Mouse (Mus musculus): ENCODE data around the gene Ifit2. TPM values are rescaled to one million over a fixed set of nuclear protein-coding genes. Genes with fewer than 3 reads are reported as not detected.
"Not testable (repeated sequence)": the region's sequence is repeated elsewhere in the genome, so short reads cannot be mapped to it uniquely, and the experiment has no call there.

The Ifit2 gene
- polyA plus RNA-seq, 1 experiment from 2014 or later = 7.7 TPM

DNA sequence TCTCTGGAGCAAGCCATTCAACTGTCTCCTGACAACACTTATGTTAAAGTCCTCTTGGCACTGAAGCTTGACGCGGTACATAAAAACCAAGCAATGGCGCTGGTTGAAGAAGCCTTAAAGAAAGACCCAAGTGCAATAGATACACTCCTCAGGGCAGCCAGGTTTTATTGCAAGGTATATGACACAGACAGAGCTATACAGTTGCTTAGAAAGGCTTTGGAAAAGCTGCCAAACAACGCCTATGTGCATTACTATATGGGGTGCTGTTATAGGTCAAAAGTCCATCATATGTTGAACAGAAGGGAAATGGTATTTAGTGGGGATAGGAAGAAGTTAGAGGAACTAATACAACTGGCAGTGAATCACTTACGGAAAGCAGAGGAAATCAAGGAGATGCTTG is 23.2 kb downstream of the Ifit2 start:
- 92% methylated on average over 5 of the region's 5 CpGs for WGBS
- no peak overlapping the region for H3K9ac ChIP-seq
- H3K27ac ChIP-seq = no peak overlapping the region
- no peak overlapping the region for H3K4me2 ChIP-seq
- peaks cover 10% of the 10 kb centered on the region for H3K4me1 ChIP-seq (replicated peaks)
- H3K36me3 ChIP-seq = no peaks in the 10 kb centered on the region
- no peaks in the 10 kb centered on the region for H3K9me3 ChIP-seq (replicated peaks)
- no peak for ATAC-seq (replicated peaks; ENCODE audit: insufficient number of reproducible peaks, insufficient read depth, low FRiP score, low read depth)
- no peak overlapping the region for H3K4me3 ChIP-seq
- no peaks in the 10 kb centered on the region for H3K27me3 ChIP-seq

DNA sequence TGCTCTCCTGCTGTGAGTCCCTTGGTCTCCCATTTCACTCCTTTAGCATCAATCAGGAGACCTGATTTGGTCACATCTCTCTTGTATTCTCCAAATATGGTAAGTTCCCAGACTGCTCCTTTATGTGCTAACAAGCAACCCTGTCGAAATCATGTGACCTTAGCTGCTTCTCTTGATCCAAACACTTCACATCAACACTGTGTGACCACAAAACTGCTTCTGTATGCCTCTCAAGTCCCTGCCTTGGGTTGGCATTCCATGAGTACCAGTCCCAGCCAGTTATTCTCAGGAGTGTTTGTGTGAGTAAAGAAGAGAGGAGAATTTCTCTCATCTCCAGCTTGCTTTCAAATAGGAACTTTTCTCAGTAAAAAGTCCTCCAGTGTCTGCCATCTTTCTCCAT is 26.6 kb downstream of the Ifit2 start:
- WGBS = 55% methylated on average over 1 of the region's 1 CpGs
- Histone ChIP-seq H3K27ac (no peak overlapping the region), H3K27me3 (no peaks in the 10 kb centered on the region), H3K9me3 (replicated peaks) (no peaks in the 10 kb centered on the region), H3K4me2 (no peak overlapping the region), H3K4me3 (no peak overlapping the region), H3K9ac (no peak overlapping the region), H3K36me3 (no peaks in the 10 kb centered on the region), H3K4me1 (replicated peaks) (no peaks in the 10 kb centered on the region)
- ATAC-seq (replicated peaks; ENCODE audit: insufficient number of reproducible peaks, insufficient read depth, low FRiP score, low read depth) = no peak

DNA sequence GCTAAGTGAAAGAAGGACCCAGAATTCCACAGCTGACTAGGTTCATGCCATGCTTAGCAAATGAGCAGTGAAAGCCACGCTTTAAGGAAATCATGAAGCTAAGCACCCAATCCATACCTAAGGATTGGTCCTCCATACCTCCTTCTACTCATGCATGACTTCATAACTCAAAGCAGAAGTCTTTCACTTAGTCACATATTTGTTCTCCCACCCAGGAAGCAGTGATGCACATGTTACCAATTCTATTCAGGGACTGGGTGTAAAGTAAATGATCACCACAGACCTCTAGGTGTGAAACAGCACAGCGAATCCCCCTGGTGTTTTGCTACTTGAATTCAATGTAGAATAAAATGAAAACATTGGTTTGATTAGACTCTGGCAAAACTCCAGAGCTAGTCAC is 32.2 kb downstream of the Ifit2 start:
- WGBS = 81% methylated on average over 2 of the region's 2 CpGs
- H3K4me3 ChIP-seq; H3K4me2 ChIP-seq; H3K9ac ChIP-seq; H3K27ac ChIP-seq; H3K36me3 ChIP-seq; H3K9me3 ChIP-seq (replicated peaks); H3K27me3 ChIP-seq; H3K4me1 ChIP-seq (replicated peaks); ATAC-seq (replicated peaks; ENCODE audit: insufficient number of reproducible peaks, insufficient read depth, low FRiP score, low read depth): not testable (repeated sequence)

DNA sequence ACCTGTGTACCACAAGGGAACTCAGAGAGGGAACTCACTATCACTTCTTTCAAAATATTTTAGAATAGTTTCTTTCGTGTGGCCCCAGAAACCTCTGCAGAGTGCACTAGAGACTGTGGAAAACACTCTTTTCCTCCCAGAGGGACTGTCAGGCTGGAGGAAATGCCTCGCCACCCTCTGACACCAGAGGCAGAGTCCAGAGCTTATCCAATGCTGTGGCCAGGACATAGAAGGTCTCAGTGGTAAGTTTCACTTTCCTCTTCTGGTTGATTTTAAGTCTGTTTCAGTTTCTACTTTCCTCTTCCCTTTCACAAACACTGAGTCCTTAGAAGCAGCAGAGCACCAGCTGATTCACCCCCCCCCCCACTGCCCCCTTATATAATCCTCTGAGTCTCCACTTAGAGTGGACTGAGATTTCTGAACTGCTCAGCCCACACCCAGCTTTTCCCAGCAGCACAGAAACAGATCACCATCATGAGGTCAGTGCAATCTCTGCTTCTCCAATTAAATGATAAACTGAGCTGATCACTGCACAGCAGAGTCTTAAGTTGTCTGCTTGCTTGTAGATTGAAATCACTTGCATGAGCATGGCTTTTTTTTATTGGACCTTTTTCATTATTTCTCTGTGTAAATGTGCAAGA is 32.8 kb downstream of the Ifit2 start, which contains the start of gene Ifit3:
Gene Ifit3, plus strand, starts transcription at position 406 of the 641 bp plus-strand sequence.
- WGBS = 35% methylated on average over 2 of the region's 2 CpGs

DNA sequence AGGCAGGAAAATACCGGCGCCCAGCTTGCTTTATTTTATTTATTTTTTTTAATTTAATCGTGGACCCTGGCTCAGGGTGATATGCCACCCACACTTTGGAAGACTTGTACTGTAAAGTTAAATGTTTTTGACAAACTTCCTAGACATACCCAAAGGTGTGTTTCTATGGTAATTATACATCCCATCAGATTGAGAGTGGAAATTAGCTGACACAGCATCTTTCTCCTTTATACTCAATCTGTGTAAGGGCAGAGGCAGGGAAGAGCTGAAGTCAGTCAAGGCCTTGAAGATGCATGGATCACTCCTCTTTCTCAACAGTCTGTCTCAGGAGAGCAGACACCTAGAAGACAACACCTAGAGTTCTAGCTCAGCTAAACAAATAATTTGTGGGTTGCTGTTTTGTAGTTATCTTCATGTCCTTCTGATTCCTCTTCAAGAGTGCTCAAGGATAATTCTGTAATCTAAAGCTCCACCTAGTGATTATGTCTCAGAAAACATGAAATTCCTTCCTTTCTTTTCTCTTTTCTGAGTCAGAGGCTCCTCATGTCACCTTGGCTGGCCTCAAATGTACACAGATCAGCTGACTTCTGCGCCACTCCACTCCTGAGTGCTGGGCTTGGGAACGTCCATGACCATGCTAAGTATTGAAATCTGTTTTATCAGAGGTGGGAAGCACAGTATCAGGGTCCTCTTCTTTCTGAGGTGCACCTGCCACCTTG is 35.4 kb downstream of the Ifit2 start:
- ATAC-seq (replicated peaks; ENCODE audit: insufficient number of reproducible peaks, insufficient read depth, low FRiP score, low read depth); H3K4me3 ChIP-seq; H3K4me1 ChIP-seq (replicated peaks); H3K27ac ChIP-seq; H3K27me3 ChIP-seq; H3K4me2 ChIP-seq; H3K9ac ChIP-seq; H3K36me3 ChIP-seq; H3K9me3 ChIP-seq (replicated peaks): not testable (repeated sequence)
- 64% methylated on average over 5 of the region's 5 CpGs for WGBS

More for the DNA sequence above, 32.8 kb downstream of the Ifit2 start, which contains the start of gene Ifit3:
- not testable (repeated sequence) for H3K9me3 ChIP-seq (replicated peaks); H3K9ac ChIP-seq; H3K27me3 ChIP-seq; H3K4me1 ChIP-seq (replicated peaks); H3K4me3 ChIP-seq; H3K36me3 ChIP-seq; H3K4me2 ChIP-seq; H3K27ac ChIP-seq; ATAC-seq (replicated peaks; ENCODE audit: insufficient number of reproducible peaks, insufficient read depth, low FRiP score, low read depth)

DNA sequence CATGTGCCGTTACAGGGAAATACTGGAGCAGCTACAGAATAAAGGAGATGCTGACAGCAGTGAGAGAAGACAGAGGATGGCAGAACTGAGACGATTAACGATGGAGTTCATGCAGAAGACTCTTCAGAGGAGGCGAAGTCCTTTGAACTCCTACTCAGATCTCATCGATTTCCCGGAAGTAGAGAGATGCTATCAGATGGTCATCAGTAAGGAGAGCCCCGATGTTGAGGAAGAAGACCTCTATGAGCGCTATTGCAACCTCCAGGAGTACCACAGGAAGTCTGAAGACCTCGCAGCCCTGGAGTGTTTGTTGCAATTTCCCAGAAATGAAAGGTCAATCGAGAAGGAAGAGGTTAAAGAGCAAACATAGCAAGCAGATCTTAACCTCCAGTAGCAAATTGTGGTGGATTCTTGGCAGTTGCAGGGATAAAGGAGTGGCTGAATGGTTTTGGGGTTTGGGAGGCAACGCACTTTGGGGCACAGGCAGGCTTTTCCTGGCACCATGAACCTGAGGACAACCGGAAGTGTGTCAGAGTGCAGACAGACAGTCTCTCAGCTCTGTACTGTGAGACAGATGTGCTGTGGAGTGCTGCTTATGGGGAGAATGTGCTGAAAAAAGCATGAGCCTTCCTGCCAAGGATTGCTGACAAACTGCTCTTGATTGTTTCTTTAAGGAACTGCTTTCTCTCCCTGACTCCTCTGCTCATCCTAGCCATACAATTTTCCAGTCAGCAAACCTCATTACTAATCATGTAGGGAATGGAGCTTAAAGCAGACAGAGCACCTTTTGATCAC is 37.6 kb downstream of the Ifit2 start:
- H3K36me3 ChIP-seq; H3K4me1 ChIP-seq (replicated peaks); ATAC-seq (replicated peaks; ENCODE audit: insufficient number of reproducible peaks, insufficient read depth, low FRiP score, low read depth); H3K9me3 ChIP-seq (replicated peaks); H3K4me3 ChIP-seq; H3K27ac ChIP-seq; H3K27me3 ChIP-seq; H3K4me2 ChIP-seq; H3K9ac ChIP-seq: not testable (repeated sequence)
- WGBS = 61% methylated on average over 7 of the region's 12 CpGs

DNA sequence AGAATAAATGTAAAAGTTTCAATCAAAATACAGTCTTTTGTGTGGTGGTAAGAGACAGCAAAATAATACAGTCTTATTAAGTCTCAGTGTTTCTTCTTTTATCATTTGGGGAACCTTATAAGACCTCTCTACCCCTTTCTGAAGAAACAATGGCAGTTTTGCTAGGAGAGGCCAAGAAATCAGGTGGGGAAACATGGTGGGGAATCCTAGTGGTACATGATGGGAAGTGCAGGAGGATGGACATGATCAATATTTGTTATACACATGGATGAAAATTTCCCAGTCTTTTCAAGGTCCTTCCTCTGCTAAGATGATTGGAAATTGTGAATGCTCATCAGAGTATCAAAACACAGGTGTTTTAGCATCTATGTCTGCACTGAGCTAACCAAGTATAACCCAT is 38.5 kb downstream of the Ifit2 start:
- Histone ChIP-seq H3K9me3 (replicated peaks) (no peaks in the 10 kb centered on the region), H3K36me3 (no peaks in the 10 kb centered on the region), H3K9ac (no peak overlapping the region), H3K4me3 (no peak overlapping the region), H3K27ac (no peak overlapping the region), H3K4me2 (no peak overlapping the region), H3K4me1 (replicated peaks) (0 out of 2 replicates have a peak, but pooled peaks cover 2% of the 10 kb centered on the region), H3K27me3 (no peaks in the 10 kb centered on the region)
- no peak for ATAC-seq (replicated peaks; ENCODE audit: insufficient number of reproducible peaks, insufficient read depth, low FRiP score, low read depth)

DNA sequence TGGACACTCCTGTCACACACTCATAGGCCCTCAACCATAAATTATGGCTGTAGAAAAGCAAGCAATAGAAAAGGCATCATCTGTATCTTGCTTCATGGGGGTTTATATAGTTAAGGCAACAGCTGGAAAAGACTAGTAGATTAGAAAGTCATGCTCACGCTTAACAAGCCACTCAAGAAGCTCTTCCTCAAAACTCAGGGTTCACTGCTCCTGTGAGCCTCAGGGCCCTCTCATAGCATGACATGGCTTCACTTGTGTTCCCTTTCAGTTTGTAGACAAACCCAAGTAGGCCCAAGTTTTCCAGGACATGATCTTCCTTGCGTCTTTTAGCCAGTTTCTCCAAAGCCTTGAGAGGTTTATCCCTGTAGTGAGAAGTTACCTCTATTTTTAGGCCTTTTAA is 43.0 kb downstream of the Ifit2 start:
- Histone ChIP-seq H3K36me3 (no peaks in the 10 kb centered on the region), H3K9ac (no peak overlapping the region), H3K27ac (no peak overlapping the region), H3K9me3 (replicated peaks) (no peaks in the 10 kb centered on the region), H3K4me3 (no peak overlapping the region), H3K4me2 (no peak overlapping the region), H3K4me1 (replicated peaks) (peaks cover 14% of the 10 kb centered on the region), H3K27me3 (no peaks in the 10 kb centered on the region)
- WGBS = 85% methylated on average over 2 of the region's 2 CpGs
- ATAC-seq (replicated peaks; ENCODE audit: insufficient number of reproducible peaks, insufficient read depth, low FRiP score, low read depth) = no peak

DNA sequence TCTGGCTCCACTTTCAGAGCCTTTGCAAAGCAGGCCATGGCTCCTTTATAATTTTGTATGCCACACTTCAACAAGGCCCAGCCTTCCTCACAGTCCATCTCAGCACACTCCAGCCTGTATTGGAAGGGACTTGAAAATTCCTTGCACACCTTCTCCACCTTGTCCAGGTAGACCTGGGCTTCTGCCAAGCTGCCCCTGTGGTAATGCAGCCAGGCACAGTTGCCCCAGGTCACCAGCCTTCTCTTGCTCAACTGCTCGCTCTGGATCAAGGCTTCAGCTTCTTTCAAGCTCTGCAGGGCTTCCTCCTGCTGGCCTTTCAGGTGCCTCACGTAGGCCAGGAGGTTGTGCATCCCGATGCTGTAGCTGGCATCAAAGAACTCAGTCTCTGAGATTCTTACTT is 44.0 kb downstream of the Ifit2 start:
- not testable (repeated sequence) for H3K4me3 ChIP-seq; H3K9me3 ChIP-seq (replicated peaks); H3K36me3 ChIP-seq; ATAC-seq (replicated peaks; ENCODE audit: insufficient number of reproducible peaks, insufficient read depth, low FRiP score, low read depth); H3K27ac ChIP-seq; H3K9ac ChIP-seq; H3K4me2 ChIP-seq; H3K27me3 ChIP-seq
- 84% methylated on average over 3 of the region's 3 CpGs for WGBS
- peaks cover 17% of the 10 kb centered on the region for H3K4me1 ChIP-seq (replicated peaks)

DNA sequence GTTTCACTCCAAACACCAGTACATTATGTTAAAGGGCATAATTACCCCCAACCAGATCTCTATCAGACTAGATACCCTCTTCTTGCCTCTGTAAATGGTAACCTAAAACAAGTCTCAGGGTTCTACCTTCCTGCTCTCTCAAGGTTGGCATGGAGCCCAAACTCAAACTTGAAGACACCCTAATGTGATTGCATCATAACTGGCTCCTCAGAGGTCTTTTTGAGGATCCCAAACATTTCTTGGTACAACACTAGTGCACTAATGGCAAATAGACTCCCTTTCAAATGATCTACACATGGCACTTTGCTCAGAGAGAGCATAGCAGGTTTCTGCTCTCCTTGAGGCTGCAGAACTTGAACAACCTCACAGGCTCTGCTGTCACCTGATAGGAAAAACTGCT is 46.3 kb downstream of the Ifit2 start:
- Histone ChIP-seq H3K36me3 (no peaks in the 10 kb centered on the region), H3K4me2 (no peak overlapping the region), H3K4me3 (no peak overlapping the region), H3K27me3 (no peaks in the 10 kb centered on the region), H3K27ac (no peak overlapping the region), H3K9me3 (replicated peaks) (no peaks in the 10 kb centered on the region), H3K9ac (no peak overlapping the region), H3K4me1 (replicated peaks) (peaks cover 17% of the 10 kb centered on the region)
- ATAC-seq (replicated peaks; ENCODE audit: insufficient number of reproducible peaks, insufficient read depth, low FRiP score, low read depth) = no peak

DNA sequence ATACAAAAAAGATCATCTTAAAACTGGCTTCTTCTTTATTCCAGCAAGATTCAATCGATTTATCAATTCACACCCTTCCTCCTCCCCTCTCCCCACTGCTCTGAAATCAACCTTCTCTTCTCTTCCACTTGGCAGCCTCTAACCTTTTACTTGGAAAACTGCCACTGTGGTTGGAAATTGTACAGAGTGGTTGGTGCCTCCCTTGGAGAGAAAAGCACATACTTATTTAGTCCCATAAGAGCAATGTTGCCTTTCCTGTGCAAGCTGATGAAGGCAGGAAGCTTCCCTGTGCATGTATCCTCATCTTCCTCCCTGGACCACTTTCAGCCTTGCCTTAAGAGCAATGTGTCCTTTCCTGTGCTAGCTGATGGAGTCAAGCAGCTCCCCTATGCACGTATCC is 47.8 kb downstream of the Ifit2 start:
- no peak overlapping the region for H3K4me3 ChIP-seq
- no peaks in the 10 kb centered on the region for H3K36me3 ChIP-seq
- H3K9ac ChIP-seq = no peak overlapping the region
- H3K9me3 ChIP-seq (replicated peaks) = no peaks in the 10 kb centered on the region
- 0 out of 2 replicates have a peak, but pooled peaks have one; percentile 49 for ATAC-seq (replicated peaks; ENCODE audit: insufficient number of reproducible peaks, insufficient read depth, low FRiP score, low read depth)
- no peak overlapping the region for H3K4me2 ChIP-seq
- peaks cover 17% of the 10 kb centered on the region for H3K4me1 ChIP-seq (replicated peaks)
- H3K27ac ChIP-seq = no peak overlapping the region
- WGBS = 55% methylated on average over 2 of the region's 2 CpGs
- no peaks in the 10 kb centered on the region for H3K27me3 ChIP-seq
